Mouse (Mus musculus) gastrocnemius, postnatal 10 days (tissue): Measurements from ENCODE around the gene Cytip. TPM values are rescaled to one million over a fixed set of nuclear protein-coding genes. Genes with fewer than 3 reads are reported as not detected.

Source experiments
- DNase-seq: peaks from one replicate; pipeline ENCODE4 v3.0.0; 2021; ENCODE audit warnings: mixed read lengths
- long read RNA-seq, 2 experiments: library from polyadenylated mRNA; stranded (forward); transcript quantifications; one replicate each; pipeline ENCODE4 v2.0.0; 2021
- total RNA-seq, 2 experiments: library from RNA; stranded (reverse); gene quantifications; 2 replicates each; pipeline ENCODE4 v1.2.3; 2021

Cytip gene
- under 1 TPM; 0.19 to 0.43 TPM for total RNA-seq
- long read RNA-seq, experiment 1, partial matches to known transcripts: 0 of 1 reads
- long read RNA-seq, experiment 1, other reads (novel, unspliced or antisense): 1 of 1 reads
- long read RNA-seq, experiment 2, partial matches to known transcripts: 0 of 1 reads
- long read RNA-seq, experiment 2, other reads (novel, unspliced or antisense): 1 of 1 reads

DNA sequence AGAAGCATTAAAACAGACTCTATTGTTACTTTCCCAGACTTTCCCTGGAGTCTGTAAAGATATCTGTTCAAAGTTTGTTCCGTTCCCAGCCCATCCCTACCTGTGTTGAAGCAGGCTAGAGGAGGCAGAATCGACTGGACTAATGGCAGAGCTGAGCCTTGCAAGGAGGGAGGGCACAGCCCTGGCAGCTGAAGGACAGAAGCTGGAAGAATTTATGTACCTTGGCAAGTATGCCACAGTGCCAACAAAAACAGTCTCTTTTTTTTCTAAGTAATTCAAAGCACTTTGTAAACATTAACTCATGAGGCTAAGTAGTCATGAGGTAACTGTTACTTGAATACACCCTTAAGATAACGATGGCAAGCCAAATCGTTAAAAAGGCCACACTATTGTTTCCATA, at the start of gene Cytip:
Gene Cytip, minus strand, starts transcription at position 187 of the 400 bp plus-strand sequence.
- DNase-seq: no peak

- DNase-seq: no peak
These were observed 45.3 kb upstream of the Cytip start for GRCm38 (mm10) chr2:58240639-58241038.

DNA sequence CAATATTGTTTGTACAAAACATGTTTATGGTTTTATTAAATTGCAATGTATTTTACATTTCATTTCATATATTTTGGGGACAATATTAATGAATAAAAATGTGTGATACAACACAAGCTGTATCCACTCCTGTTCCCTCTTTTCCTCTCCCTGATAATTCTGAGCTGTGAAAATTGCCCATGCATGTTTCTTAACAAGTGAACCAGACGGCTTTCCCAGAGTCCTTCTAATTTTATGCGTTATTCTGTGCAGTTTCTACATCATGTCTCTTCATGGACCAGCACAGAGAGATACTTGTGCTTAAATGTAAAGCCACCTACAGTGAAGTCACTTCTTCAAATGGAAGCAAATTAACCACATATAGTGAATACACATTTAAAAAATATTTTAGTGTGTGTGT, 42.2 kb upstream of the Cytip start:
- no peak for DNase-seq

- peak; percentile 47 for DNase-seq
These were observed 4.1 kb upstream of the Cytip start for GRCm38 (mm10) chr2:58199442-58199841.

GRCm38 (mm10) chr2:58196880-58197279, 1.5 kb upstream of the Cytip start:
- DNase-seq: no peak

- no peak for DNase-seq
These were observed 763 bp downstream of the Cytip start for GRCm38 (mm10) chr2:58194422-58195115.

DNA sequence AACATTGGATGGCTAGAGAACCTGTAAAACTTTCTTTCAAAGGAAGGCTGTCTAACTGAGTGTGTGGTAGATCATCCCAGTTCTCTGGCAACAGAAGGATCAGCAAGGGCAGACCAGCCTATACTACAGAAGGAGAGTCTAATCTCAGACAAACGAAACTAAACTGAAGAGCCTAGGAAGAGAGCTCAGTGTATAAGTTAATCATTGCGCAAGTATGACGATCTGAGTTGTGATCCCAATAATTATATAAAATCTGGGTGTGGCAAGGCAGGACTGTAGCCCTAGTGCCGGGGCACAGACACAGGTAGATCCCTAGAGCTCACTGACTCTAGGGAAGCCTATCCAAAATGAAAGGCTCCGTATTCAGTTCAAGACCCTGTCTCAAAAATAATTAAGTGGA, 3.2 kb downstream of the Cytip start:
- DNase-seq: no peak

DNA sequence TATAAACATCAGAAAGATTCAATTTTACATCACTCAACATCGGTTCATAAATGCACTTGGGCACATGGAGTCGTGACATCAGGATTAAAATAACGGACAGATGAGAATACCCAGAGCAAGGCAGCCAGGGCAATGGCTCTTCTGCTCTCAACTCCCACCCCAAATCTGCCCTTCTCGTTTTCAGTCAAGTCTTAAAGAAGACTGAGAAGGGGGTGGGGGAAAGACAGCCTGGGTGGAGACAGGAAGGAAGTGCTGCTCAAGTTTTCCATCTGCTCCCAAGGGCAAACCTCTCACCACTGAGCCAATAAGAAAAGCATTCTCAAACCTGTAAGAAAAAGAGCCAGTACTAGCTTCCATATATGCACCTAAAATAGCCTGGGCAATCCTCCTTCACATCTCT, 5.8 kb downstream of the Cytip start:
- no peak for DNase-seq

DNA sequence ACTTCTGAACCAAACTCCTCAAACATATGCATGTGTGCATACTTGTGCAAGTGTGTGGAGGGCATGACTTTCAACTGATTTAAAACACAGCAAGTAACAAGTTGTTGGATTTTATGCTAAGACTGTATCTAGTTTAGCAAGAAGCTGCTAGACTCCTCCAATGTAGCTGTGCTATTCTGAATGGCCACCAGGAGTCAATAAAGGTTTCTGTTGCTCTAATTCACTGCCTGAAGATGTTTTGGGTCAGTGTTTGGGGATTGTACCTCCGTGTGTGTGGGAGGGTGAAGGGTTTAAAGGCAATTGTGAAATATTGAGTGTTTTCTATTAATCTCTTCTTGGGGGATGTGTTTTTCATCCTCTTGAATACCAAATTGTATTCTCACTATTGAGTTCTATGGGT, 6.4 kb downstream of the Cytip start:
- no peak for DNase-seq

GRCm38 (mm10) chr2:58187310-58188051, 7.9 kb downstream of the Cytip start:
- DNase-seq: no peak

GRCm38 (mm10) chr2:58184197-58184596, 11.1 kb downstream of the Cytip start:
- no peak for DNase-seq

DNA sequence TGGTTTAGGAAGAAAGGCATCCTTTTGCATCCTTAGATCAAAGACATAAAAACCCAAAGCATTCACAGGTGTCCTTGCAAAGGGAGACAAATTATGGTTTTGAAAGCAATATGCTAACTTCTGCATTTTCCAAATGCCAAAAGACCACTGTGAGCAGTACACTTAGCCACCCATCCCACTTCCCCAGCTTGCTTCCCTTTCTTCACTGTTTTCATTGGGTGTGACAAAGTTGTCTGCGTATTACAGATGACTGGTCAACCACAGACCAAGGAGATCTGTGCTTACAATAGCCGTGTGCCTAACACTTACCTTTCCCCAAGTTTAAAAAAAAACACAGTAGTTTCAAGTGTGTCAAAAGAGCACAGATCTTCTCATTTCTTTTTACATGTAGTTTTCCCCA, 11.7 kb downstream of the Cytip start:
- no peak for DNase-seq

- no peak for DNase-seq
These were observed 14.6 kb downstream of the Cytip start for GRCm38 (mm10) chr2:58180776-58181175.

GRCm38 (mm10) chr2:58179056-58179455, 16.3 kb downstream of the Cytip start:
- no peak for DNase-seq

- DNase-seq: peak; percentile 40
These were observed 19.7 kb downstream of the Cytip start for GRCm38 (mm10) chr2:58175392-58176291.

DNA sequence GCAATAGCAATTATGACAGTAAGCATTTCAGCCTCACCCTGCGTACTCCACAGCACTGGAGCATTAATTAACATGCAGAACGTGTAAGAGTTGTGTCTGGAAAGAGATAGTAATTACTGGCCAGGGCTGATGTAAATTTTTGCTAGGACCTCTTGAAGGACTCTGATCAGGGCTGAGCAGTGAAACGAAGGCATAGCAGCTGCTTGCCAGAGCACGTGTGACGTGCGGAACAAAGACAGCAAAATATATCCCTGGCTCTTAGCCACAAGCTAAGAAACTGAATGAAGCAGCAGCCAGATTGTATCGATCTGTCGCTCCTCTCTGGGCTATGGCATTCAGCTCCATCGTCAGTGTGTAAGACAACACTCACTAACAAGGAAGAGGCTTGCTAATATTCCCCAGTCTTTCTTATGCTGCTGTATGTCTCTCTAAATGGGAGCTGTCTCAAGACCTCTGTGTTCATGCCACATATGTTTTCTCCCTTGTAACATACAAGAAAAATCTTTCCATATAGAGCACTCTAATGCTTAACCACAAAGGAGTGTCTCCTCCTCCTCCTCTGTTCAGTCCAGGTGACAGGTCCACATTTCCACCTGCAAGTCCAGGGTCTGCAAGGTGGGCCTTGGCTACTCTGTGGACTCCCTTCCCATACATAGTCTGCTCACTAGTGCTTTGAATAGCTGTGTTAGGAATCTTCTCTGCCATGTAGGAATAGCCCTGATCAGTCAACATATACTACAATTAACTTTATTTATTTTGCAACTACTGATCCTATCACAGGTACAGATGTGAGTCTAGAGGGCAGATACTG, 20.7 kb downstream of the Cytip start:
- DNase-seq: no peak

DNA sequence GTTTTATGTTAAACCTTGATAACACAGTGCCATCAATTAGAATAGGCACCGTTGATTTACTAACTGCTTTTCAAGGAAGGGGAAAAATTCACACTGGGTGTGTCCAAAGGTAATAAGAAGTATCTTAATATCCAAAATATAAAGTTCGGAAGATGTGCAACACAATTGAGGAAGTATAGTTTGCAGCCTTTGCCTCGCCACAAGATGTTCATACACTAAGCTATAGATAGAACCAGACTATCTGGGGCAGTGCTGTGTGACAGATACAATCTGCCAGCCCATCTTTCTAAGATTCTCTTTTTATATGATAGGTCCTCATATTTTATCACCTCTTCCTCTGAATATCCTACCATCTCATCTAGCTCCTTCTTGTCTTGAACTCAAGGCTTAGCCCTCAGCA, 22.4 kb downstream of the Cytip start:
- DNase-seq: no peak

DNA sequence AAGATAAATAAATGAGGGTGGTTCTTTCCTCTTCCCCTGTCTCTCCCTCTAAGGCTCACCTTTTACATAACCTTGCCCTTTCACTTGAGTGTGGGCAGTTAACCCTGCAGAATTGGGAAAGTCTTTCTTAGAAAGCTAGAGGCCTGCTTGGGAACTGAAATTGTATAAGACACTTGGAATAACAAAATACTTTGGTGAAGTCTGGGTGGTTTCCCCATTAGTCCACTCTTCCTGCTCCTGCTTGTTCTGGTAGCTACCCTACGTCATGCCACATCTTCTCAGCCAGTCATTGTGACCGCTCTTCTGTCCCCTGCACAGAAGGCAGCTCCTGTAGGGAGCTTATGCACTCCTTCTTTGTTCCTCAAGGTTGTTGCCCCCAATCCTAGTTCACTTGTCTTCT, 26.2 kb downstream of the Cytip start:
- no peak for DNase-seq

DNA sequence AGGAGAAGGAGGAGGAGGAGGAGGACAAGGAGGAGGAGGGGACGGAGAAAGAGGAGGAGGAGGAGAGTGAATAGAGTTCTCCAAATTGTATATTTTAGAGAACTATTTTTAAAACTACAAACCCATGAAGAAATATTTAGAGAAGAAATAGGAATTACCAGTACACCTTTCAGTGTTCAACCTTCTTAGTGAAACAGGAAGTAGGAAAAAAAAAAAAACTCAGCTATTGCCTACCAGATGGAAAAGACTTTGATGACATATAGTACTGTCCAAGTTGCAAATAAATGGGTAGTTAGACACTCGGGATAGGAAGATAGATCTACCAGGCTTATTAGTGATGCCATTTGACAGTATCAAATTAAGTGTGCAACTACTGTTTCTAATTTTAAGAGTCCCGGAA, 27.7 kb downstream of the Cytip start:
- no peak for DNase-seq

DNA sequence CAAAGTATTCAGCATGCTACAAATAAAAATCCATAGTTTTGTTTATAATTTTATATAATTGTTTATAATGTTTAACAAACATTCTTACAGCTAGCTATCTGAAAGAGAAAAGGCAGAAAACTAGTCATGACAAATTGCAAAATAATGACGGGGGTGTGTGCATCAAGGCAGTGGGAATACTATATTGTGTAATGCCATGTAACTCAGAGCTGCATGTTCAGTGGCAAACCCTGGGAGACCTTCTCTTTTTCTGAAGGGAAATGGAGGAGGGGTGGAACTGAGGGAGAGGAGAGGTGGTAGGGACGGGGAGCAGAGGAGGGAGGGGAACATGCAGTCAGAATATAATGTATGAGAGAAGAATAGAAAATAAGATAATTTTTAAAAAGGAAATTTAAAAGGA, 28.6 kb downstream of the Cytip start:
- no peak for DNase-seq

DNA sequence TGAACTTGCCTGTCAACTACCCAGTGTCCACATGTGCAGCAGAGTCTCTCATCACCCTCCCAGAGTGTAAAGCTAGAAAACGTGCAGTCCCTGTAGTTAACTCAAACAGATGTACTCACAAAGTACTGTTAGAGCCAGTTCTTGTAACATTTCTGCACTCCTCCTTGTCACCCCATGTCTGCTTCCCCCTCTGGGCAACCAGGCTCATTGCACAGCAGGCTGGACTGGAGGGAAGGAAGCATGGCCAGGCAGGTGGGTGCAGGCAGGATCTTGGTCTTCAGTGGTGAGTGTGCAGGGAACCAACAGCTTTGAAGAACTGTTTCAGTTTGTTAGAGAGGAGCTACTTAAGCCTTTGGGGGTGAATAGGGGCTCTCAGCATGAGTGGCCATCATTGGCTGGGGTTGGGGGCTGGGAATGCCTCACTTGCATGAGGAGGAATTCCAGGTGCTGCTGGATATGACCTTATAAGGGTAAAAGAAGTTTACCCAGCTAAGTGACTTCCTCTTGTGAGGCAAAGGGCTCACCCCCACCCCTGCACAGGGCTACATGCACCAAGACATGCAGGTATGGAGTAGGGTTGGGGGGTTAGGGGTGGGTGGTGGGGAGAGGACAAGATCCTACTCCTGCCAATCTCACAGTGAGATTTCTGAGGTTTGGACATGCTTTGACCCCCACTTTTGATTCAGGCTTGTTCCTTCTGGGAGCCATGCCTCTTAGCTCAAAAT, 31.7 kb downstream of the Cytip start:
- no peak for DNase-seq
